Mouse (Mus musculus): ENCODE results near the gene Cd248.

DNA sequence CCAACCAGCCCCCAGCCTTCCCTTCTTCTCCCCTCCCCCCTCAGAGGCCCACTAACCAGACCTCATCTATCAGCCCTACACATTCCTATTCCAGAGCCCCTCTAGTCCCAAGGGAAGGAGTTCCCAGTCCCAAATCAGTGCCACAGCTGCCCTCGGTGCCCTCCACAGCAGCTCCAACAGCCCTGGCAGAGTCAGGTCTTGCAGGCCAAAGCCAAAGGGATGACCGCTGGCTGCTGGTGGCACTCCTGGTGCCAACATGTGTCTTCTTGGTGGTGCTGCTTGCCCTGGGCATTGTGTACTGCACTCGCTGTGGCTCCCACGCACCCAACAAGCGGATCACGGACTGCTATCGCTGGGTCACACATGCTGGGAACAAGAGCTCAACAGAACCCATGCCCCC is 2.1 kb downstream of the Cd248 start:
- no peak for TF ChIP-seq HCFC1 (IDR thresholded peaks at IDR 0.05; ENCODE audit: borderline replicate concordance, insufficient read depth, low read length)
- TF ChIP-seq ZNF384 (IDR thresholded peaks at IDR 0.05; ENCODE audit: low read depth, low read length) = no peak

All from ES-E14 (cell line).